Mouse (Mus musculus) spleen, postnatal 14 days (tissue): ENCODE data around the gene Tsacc.

Source experiments
- DNase-seq, 2 experiments: peaks; one replicate each; pipeline ENCODE4 v3.0.0; 2021 to 2022; ENCODE audit warnings: low spot score in 2 of 2

Gene Tsacc

GRCm38 (mm10) chr3:88239446-88239845 lies 57.4 kb downstream of the Tsacc start:
- DNase-seq: no peak

- no peak for DNase-seq
Observed at GRCm38 (mm10) chr3:88238866-88239391, 57.9 kb downstream of the Tsacc start.

GRCm38 (mm10) chr3:88237556-88238194 lies 59.1 kb downstream of the Tsacc start:
- peak in 1 of 2 experiments; percentile 41 for DNase-seq

- DNase-seq: no peak
Observed at GRCm38 (mm10) chr3:88237161-88237555, 59.6 kb downstream of the Tsacc start.

GRCm38 (mm10) chr3:88235616-88236015 lies 61.2 kb downstream of the Tsacc start:
- DNase-seq: no peak

- DNase-seq: peak in 1 of 2 experiments; percentile 39
Observed at GRCm38 (mm10) chr3:88235216-88235615, 61.6 kb downstream of the Tsacc start.

- no peak for DNase-seq
Observed at GRCm38 (mm10) chr3:88234041-88234440, 62.8 kb downstream of the Tsacc start.

GRCm38 (mm10) chr3:88232851-88233649 lies 63.7 kb downstream of the Tsacc start:
- DNase-seq: no peak
